Mouse (Mus musculus): ENCODE data around the gene Serpini1. TPM values are rescaled to one million over a fixed set of nuclear protein-coding genes. Genes with fewer than 3 reads are reported as not detected.

The Serpini1 gene
- 18.9 TPM for total RNA-seq (2023)

DNA sequence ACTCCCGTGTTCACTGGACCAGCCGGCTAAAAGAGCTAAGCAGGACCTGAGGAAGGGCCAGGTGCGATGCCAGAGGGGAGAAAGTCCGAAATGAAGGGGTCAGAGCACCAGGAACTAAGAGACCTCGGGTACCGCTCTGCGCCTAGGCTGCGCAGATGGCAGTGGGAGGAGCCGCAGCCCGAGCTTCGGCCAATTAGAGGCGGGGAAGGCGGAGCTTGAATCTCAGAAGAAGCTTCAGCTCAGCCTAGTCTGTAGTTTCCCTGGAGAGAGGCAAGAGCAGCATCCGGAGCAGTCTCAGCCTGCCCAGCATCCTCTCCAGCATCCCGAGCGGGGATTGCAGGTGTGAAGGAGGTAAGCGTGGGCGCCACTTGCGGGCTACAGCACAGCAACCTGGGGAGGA, at the start of gene Serpini1:
Serpini1 (plus strand) TSS at position 256 of the 400 bp plus-strand sequence.

GRCm38 (mm10) chr3:75556695-75557291, 554 bp upstream of the Serpini1 start, which contains the start of gene Pdcd10:
TSS of gene Pdcd10 (minus strand) at chr3:75556856.

Other genes starting within 250 kb of the Serpini1 start
- 0.35 TPM for gene Wdr49, start 75.4 kb upstream of the Serpini1 start, total RNA-seq (2023)
- gene Pdcd10, start 691 bp upstream of the Serpini1 start, total RNA-seq (2023), result 142 TPM
- not detected for gene Gm29133, start 190.7 kb downstream of the Serpini1 start, total RNA-seq (2023)

All from CD4-positive naive resting alpha-beta T cell, adult 76 days (primary cell).